Mouse (Mus musculus) stomach, embryonic 16.5 days (tissue): Measurements from ENCODE around the gene Cdkn1b. TPM values are rescaled to one million over a fixed set of nuclear protein-coding genes. Genes with fewer than 3 reads are reported as not detected.

Source experiments
- ATAC-seq: fragments of 200-750 bp; cut with Nextera tagmentation; 2 replicates; pipeline ENCODE4 v1.8.0; 2017; ENCODE audit warnings: moderate number of reproducible peaks, moderate TSS enrichment; ENCODE audit not compliant: insufficient read depth, low FRiP score
- H3K27ac ChIP-seq: fragments of 300-500 bp; sonication (generic); 2 replicates; pipeline ENCODE4 v1.5.1; 2014; ENCODE audit warnings: low read length
- H3K27me3 ChIP-seq: fragments of 300-500 bp; sonication (generic); 2 replicates; pipeline ENCODE4 v1.6.1; 2014; ENCODE audit warnings: low read length, control low read depth, mixed read lengths; ENCODE audit not compliant: control insufficient read depth, insufficient read depth
- H3K36me3 ChIP-seq: fragments of 300-500 bp; sonication (generic); 2 replicates; pipeline ENCODE4 v1.6.1; 2014; ENCODE audit warnings: low read length; ENCODE audit not compliant: control insufficient read depth, insufficient read depth
- H3K4me1 ChIP-seq: fragments of 300-500 bp; sonication (generic); 2 replicates; pipeline ENCODE4 v1.6.1; 2014; ENCODE audit warnings: low read length, control low read depth, mixed read lengths; ENCODE audit not compliant: control insufficient read depth, insufficient read depth
- H3K4me2 ChIP-seq: fragments of 300-500 bp; sonication (generic); 2 replicates; pipeline ENCODE4 v1.6.1; 2014; ENCODE audit warnings: low read depth, low read length, mixed read lengths
- H3K4me3 ChIP-seq: fragments of 300-500 bp; sonication (generic); replicated peaks from 2 replicates; pipeline ENCODE4 v1.5.1; 2014; ENCODE audit warnings: mild to moderate bottlenecking, low read length
- H3K9ac ChIP-seq: fragments of 300-500 bp; sonication (generic); 2 replicates; pipeline ENCODE4 v1.6.1; 2014; ENCODE audit warnings: low read length
- H3K9me3 ChIP-seq: fragments of 300-500 bp; sonication (generic); replicated peaks from 2 replicates; pipeline ENCODE4 v1.6.1; 2016; ENCODE audit warnings: low read length, control low read depth; ENCODE audit not compliant: control insufficient read depth
- WGBS: fragments of 180-500 bp; shearing (Covaris S2); extraction: QIAGEN DNeasy Blood & Tissue Kit; methylation state at CpG from one replicate; pipeline ENCODE4 v1.1.7; 2014; 5-methylcytosine and 5-hydroxymethylcytosine counted together
- polyA plus RNA-seq: library from polyadenylated mRNA; unstranded; fragments of >200 nt; fragmentation: Nextera tagmentation; extraction: Ambion mirVana; gene quantifications from 2 replicates; pipeline ENCODE4 v1.2.1, GENCODE M21; 2015

Gene Cdkn1b
- polyA plus RNA-seq, 1 experiment from 2014 or later = 17.7 TPM

GRCm38 (mm10) chr6:134926338-134926705 lies 6.1 kb downstream of the Cdkn1b start:
- H3K4me3 ChIP-seq = peak overlapping the region; percentile 60
- ATAC-seq = no peak
- H3K9ac ChIP-seq = peak overlapping the region; percentile 79

GRCm38 (mm10) chr6:134926803-134927594 lies 6.8 kb downstream of the Cdkn1b start:
- H3K9ac ChIP-seq = peak overlapping the region; percentile 79
- peak overlapping the region; percentile 95 for H3K4me2 ChIP-seq
- peaks cover 31% of the 10 kb centered on the region for H3K4me1 ChIP-seq
- 2% methylated on average over 63 of the region's 63 CpGs for WGBS
- no peaks in the 10 kb centered on the region for H3K9me3 ChIP-seq
- H3K27me3 ChIP-seq = no peaks in the 10 kb centered on the region
- H3K27ac ChIP-seq = peak overlapping the region; percentile 100
- peak; percentile 16; the same call in 1 of the 2 replicates for ATAC-seq
- peak overlapping the region; percentile 60 for H3K4me3 ChIP-seq
- H3K36me3 ChIP-seq = no peaks in the 10 kb centered on the region

More at GRCm38 (mm10) chr6:134926338-134926705, 6.1 kb downstream of the Cdkn1b start:
- 54% methylated on average over 3 of the region's 3 CpGs for WGBS
- H3K9me3 ChIP-seq = no peaks in the 10 kb centered on the region
- peaks cover 33% of the 10 kb centered on the region for H3K4me1 ChIP-seq
- peak overlapping the region; percentile 95 for H3K4me2 ChIP-seq
- H3K27me3 ChIP-seq = no peaks in the 10 kb centered on the region
- H3K27ac ChIP-seq = peak overlapping the region; percentile 100
- H3K36me3 ChIP-seq = no peaks in the 10 kb centered on the region

GRCm38 (mm10) chr6:134927595-134928095 lies 7.4 kb downstream of the Cdkn1b start:
- no peaks in the 10 kb centered on the region for H3K9me3 ChIP-seq
- peak overlapping the region; percentile 95 for H3K4me2 ChIP-seq
- peak overlapping the region; percentile 79 for H3K9ac ChIP-seq
- H3K4me3 ChIP-seq = peak overlapping the region; percentile 60
- H3K27me3 ChIP-seq = no peaks in the 10 kb centered on the region
- WGBS = 3% methylated on average over 13 of the region's 13 CpGs
- ATAC-seq = no peak
- H3K36me3 ChIP-seq = no peaks in the 10 kb centered on the region
- H3K27ac ChIP-seq = peak overlapping the region; percentile 100
- H3K4me1 ChIP-seq = peaks cover 25% of the 10 kb centered on the region

- under 1% methylated on average over 63 of the region's 63 CpGs for WGBS
- no peaks in the 10 kb centered on the region for H3K9me3 ChIP-seq
- H3K27ac ChIP-seq = peak overlapping the region; percentile 100
- peak overlapping the region; percentile 60 for H3K4me3 ChIP-seq
- ATAC-seq = peak; percentile 95
- peak overlapping the region; percentile 79 for H3K9ac ChIP-seq
- no peaks in the 10 kb centered on the region for H3K27me3 ChIP-seq
- no peaks in the 10 kb centered on the region for H3K36me3 ChIP-seq
- peaks cover 28% of the 10 kb centered on the region for H3K4me1 ChIP-seq
- H3K4me2 ChIP-seq = peak overlapping the region; percentile 95
Measured at GRCm38 (mm10) chr6:134928096-134928888, 8.1 kb downstream of the Cdkn1b start.

- H3K36me3 ChIP-seq = no peaks in the 10 kb centered on the region
- peak overlapping the region; percentile 95 for H3K4me2 ChIP-seq
- 0 out of 2 replicates have a peak, but pooled peaks have one; percentile 29 for ATAC-seq
- peaks cover 22% of the 10 kb centered on the region for H3K4me1 ChIP-seq
- peak overlapping the region; percentile 79 for H3K9ac ChIP-seq
- H3K27me3 ChIP-seq = no peaks in the 10 kb centered on the region
- no peaks in the 10 kb centered on the region for H3K9me3 ChIP-seq
- under 1% methylated on average over 15 of the region's 15 CpGs for WGBS
- peak overlapping the region; percentile 60 for H3K4me3 ChIP-seq
- H3K27ac ChIP-seq = peak overlapping the region; percentile 100
Measured at GRCm38 (mm10) chr6:134928889-134929310, 8.7 kb downstream of the Cdkn1b start.

GRCm38 (mm10) chr6:134929926-134930325 lies 9.7 kb downstream of the Cdkn1b start:
- peak overlapping the region; percentile 60 for H3K4me3 ChIP-seq
- H3K9ac ChIP-seq = peak overlapping the region; percentile 68
- 34% methylated on average over 4 of the region's 4 CpGs for WGBS
- 0 out of 2 replicates have a peak overlapping the region, but pooled peaks have one; percentile 56 for H3K27ac ChIP-seq
- H3K27me3 ChIP-seq = no peaks in the 10 kb centered on the region
- no peak for ATAC-seq
- no peaks in the 10 kb centered on the region for H3K36me3 ChIP-seq
- peak overlapping the region; percentile 95 for H3K4me2 ChIP-seq
- no peaks in the 10 kb centered on the region for H3K9me3 ChIP-seq
- peaks cover 22% of the 10 kb centered on the region for H3K4me1 ChIP-seq

GRCm38 (mm10) chr6:134930383-134930782 lies 10.2 kb downstream of the Cdkn1b start:
- peak overlapping the region; percentile 60 for H3K4me3 ChIP-seq
- H3K27ac ChIP-seq = no peak overlapping the region
- peak overlapping the region; percentile 68; the same call in 1 of the 2 replicates for H3K9ac ChIP-seq
- H3K9me3 ChIP-seq = no peaks in the 10 kb centered on the region
- H3K27me3 ChIP-seq = no peaks in the 10 kb centered on the region
- H3K4me2 ChIP-seq = peak overlapping the region; percentile 95
- H3K36me3 ChIP-seq = no peaks in the 10 kb centered on the region
- H3K4me1 ChIP-seq = peaks cover 20% of the 10 kb centered on the region
- 77% methylated on average over 7 of the region's 7 CpGs for WGBS
- no peak for ATAC-seq

GRCm38 (mm10) chr6:134931146-134931545 lies 10.9 kb downstream of the Cdkn1b start:
- Histone ChIP-seq H3K36me3 (no peaks in the 10 kb centered on the region), H3K4me2 (peak overlapping the region; percentile 95; the same call in 1 of the 2 replicates), H3K9me3 (no peaks in the 10 kb centered on the region), H3K4me3 (no peak overlapping the region), H3K9ac (no peak overlapping the region), H3K27me3 (no peaks in the 10 kb centered on the region), H3K4me1 (peaks cover 16% of the 10 kb centered on the region), H3K27ac (no peak overlapping the region)
- WGBS = 83% methylated on average over 3 of the region's 3 CpGs
- ATAC-seq = no peak
